Comparison of ENCODE assay signal across 9 mouse cellular contexts in the genomic region with DNA sequence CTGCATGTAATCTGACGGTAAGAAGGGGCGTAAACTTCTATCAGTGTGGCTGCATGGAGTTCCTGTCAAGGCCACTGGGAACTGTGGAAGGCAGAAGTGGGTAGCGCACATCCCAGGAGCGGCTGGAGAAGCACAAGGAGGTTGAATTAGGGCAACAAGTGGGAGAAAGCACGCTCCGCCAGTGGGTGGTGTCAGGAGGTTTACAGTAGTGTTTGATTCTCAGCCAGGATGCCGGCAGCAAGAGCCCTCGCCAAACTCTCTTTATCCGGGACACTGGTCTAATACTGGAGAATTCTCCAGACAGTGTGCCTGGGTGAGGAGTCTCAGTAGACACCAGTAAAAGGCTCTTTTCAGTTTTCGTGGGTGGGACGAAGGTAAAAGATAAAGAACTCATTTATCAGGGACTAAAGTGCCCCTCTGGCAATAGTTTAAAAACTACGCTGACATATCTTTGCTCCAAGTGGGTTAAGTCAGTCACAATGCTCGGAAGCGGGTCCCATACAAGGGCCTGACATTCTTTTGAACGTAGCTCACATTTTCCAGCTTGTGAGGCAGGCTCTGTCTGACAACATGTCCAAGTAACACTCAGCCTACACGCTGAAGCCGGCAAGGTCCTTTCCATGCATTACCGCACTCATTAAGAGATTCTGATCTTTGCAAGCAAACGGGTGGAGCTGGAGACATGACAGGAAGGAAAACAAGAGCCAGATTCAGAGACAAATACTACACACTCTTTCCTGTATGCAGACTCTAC. TPM values are rescaled to one million over a fixed set of nuclear protein-coding genes. Genes with fewer than 3 reads are reported as not detected.
A peak's percentile ranks its signal among the peaks of the same experiment; 100 is the strongest.
DNase-seq lines count a peak whose midpoint lies in the region; ATAC-seq and TF ChIP-seq lines count a peak whose summit lies in the region.
"Had no signal": no experiment of that assay in that cellular context is flagged by ENCODE, and none has a peak within 500 bp of the region (broad histone marks: within the 10 kb centered on the region; RNA-seq: fewer than 3 reads in every experiment).

No protein-coding gene starts in this region.

- H3K4me3 ChIP-seq in spleen, adult 2 months (ENCODE audit: extremely low read depth, insufficient read depth, insufficient read length) = no peak overlapping the region
- no peak overlapping the region for H3K4me3 ChIP-seq in neural tube, embryonic 14.5 days (ENCODE audit: low read depth, low read length)
- H3K4me3 ChIP-seq: liver, embryonic 15.5 days had no signal

- peak overlapping the region; percentile 3; the same call in 1 of the 2 replicates for H3K27ac ChIP-seq in spleen, adult 2 months (ENCODE audit: insufficient read depth, low read length)
- H3K27ac ChIP-seq in neural tube, embryonic 14.5 days (ENCODE audit: low read depth, low read length) = no peak overlapping the region
- H3K27ac ChIP-seq: liver, embryonic 15.5 days had no signal

- no peak overlapping the region for H3K9ac ChIP-seq in neural tube, embryonic 14.5 days (replicated peaks; ENCODE audit: low read depth, low read length)
- H3K9ac ChIP-seq: liver, embryonic 15.5 days had no signal

- 0 out of 2 replicates have a peak, but pooled peaks have one; percentile 19 for ATAC-seq in neural tube, embryonic 14.5 days (ENCODE audit: low read depth)

- TF ChIP-seq CTCF in spleen, adult 2 months (IDR thresholded peaks at IDR 0.05; ENCODE audit: extremely low read depth, insufficient read depth, insufficient read length, insufficient replicate concordance) = no peak

- no peaks in the 10 kb centered on the region for H3K36me3 ChIP-seq in spleen, adult 2 months (ENCODE audit: control insufficient read depth, insufficient read depth, low read length)
- H3K36me3 ChIP-seq in neural tube, embryonic 14.5 days (ENCODE audit: control insufficient read depth, insufficient read depth, low read length) = no peaks in the 10 kb centered on the region
- H3K36me3 ChIP-seq: liver, embryonic 15.5 days had no signal

- H3K27me3 ChIP-seq in spleen, adult 2 months (ENCODE audit: control insufficient read depth, insufficient read depth, low read length) = no peaks in the 10 kb centered on the region
- H3K27me3 ChIP-seq in neural tube, embryonic 14.5 days (ENCODE audit: control insufficient read depth, insufficient read depth, low read length) = no peaks in the 10 kb centered on the region
- H3K27me3 ChIP-seq: liver, embryonic 15.5 days had no signal

- DNase-seq in adrenal gland, adult 2 months = peak; percentile 60
- DNase-seq in adrenal gland, postnatal 4 days (ENCODE audit: low spot score in 2 of 2) = no peak
- no peak for DNase-seq in spleen, adult 2 months (ENCODE audit: low read depth in 1 of 2, low spot score in 2 of 2)
- no peak for DNase-seq in spleen, adult 12 weeks (ENCODE audit: low spot score)
- DNase-seq in kidney, adult 9 months = peak; percentile 40
- no peak for DNase-seq in natural killer cell, adult 2 months (ENCODE audit: low spot score in 2 of 2)
- no peak for DNase-seq in urinary bladder, postnatal 36 days (ENCODE audit: low spot score in 2 of 2)

- H3K4me2 ChIP-seq in neural tube, embryonic 14.5 days (ENCODE audit: low read depth, low read length) = no peak overlapping the region
- H3K4me2 ChIP-seq: liver, embryonic 15.5 days had no signal

- peaks cover 7% of the 10 kb centered on the region; the same call in 1 of the 2 replicates for H3K4me1 ChIP-seq in spleen, adult 2 months (ENCODE audit: control insufficient read depth, insufficient read depth, insufficient read length)
- H3K4me1 ChIP-seq in neural tube, embryonic 14.5 days (ENCODE audit: control insufficient read depth, insufficient read depth, low read length) = peaks cover 2% of the 10 kb centered on the region; the same call in 1 of the 2 replicates

- TF ChIP-seq POLR2A in spleen, adult 2 months (IDR thresholded peaks at IDR 0.05; ENCODE audit: low read depth, low read length) = no peak

- 82% methylated on average over 19 of the region's 19 CpGs for WGBS in spleen, adult 2 months
- WGBS in neural tube, embryonic 14.5 days = 66% methylated on average over 19 of the region's 19 CpGs

- no peaks in the 10 kb centered on the region for H3K9me3 ChIP-seq in neural tube, embryonic 14.5 days (ENCODE audit: control insufficient read depth, low read length)
- H3K9me3 ChIP-seq: liver, embryonic 15.5 days had no signal

RNA-seq across cellular contexts. Expression of a gene that starts 42.3 kb away (rescaled TPM):
- 10 to 100 TPM; 15.8 to 23.2 TPM for total RNA-seq in adrenal gland, adult 2 months (2021)
- 4.7 and 5.4 TPM in 2 replicates for polyA plus RNA-seq in adrenal gland, adult 2 months (2012; rRNA removed)
- 10 to 100 TPM; 19.1 to 19.2 TPM for total RNA-seq in adrenal gland, postnatal 4 days (2021)
- polyA plus RNA-seq in spleen, adult 2 months (2012; rRNA removed) = 6.4 and 8.7 TPM in 2 replicates
- 70.6 and 76.7 TPM in 2 replicates for polyA plus RNA-seq in neural tube, embryonic 14.5 days (2014; fragmentation: Nextera tagmentation; extraction: Ambion mirVana)

RNA-seq across cellular contexts. Expression of a gene that starts 57.2 kb away (rescaled TPM):
- under 1 TPM in 1 of 2 experiments, not detected in 1; 0.55 TPM for total RNA-seq in adrenal gland, adult 2 months (2021)
- polyA plus RNA-seq in adrenal gland, adult 2 months (2012; rRNA removed) = 0.08 and 0.21 TPM in 2 replicates
- total RNA-seq in adrenal gland, postnatal 4 days (2021) = 1 to 10 TPM in 1 of 2 experiments, under 1 TPM in 1; 0.17 to 1.7 TPM
- polyA plus RNA-seq in spleen, adult 2 months (2012; rRNA removed) = 0.02 TPM in 2 replicates
- 0.15 and 0.24 TPM in 2 replicates for polyA plus RNA-seq in neural tube, embryonic 14.5 days (2014; fragmentation: Nextera tagmentation; extraction: Ambion mirVana)

Comparison
In these comparisons a context has a peak if more than half of its experiments do, and no peak if none do; other contexts are left out.
1. DNase-seq: peak in adrenal gland, adult 2 months (single experiment) and kidney, adult 9 months (single experiment); none in adrenal gland, postnatal 4 days (0 of 2), spleen, adult 2 months (0 of 2), spleen, adult 12 weeks (single experiment), natural killer cell, adult 2 months (0 of 2) and urinary bladder, postnatal 36 days (0 of 2).